Mouse (Mus musculus): Measurements from ENCODE around the gene Jdp2. TPM values are rescaled to one million over a fixed set of nuclear protein-coding genes. Genes with fewer than 3 reads are reported as not detected.

The Jdp2 gene
- polyA plus RNA-seq, 1 experiment from 2014 or later: 1.1 TPM

GRCm38 (mm10) chr12:85581261-85582066, 17.4 kb upstream of the Jdp2 start:
- no peaks in the 10 kb centered on the region for H3K27me3 ChIP-seq
- WGBS: 31% methylated on average over 15 of the region's 15 CpGs
- no peaks in the 10 kb centered on the region for H3K9me3 ChIP-seq (replicated peaks)
- peak; percentile 79 for ATAC-seq (ENCODE audit: low FRiP score)
- peak overlapping the region; percentile 41 for H3K4me2 ChIP-seq (replicated peaks)
- peaks cover 15% of the 10 kb centered on the region for H3K4me1 ChIP-seq
- H3K9ac ChIP-seq: peak overlapping the region; percentile 8; the same call in 1 of the 2 replicates
- H3K36me3 ChIP-seq: no peaks in the 10 kb centered on the region
- H3K4me3 ChIP-seq: peak overlapping the region; percentile 8; the same call in 1 of the 2 replicates
- H3K27ac ChIP-seq: peak overlapping the region; percentile 83

- peak overlapping the region; percentile 83 for H3K27ac ChIP-seq
- peak; percentile 24; the same call in 1 of the 2 replicates for ATAC-seq (ENCODE audit: low FRiP score)
- WGBS: 52% methylated on average over 5 of the region's 5 CpGs
Observed at GRCm38 (mm10) chr12:85582067-85582316, 16.8 kb upstream of the Jdp2 start.

GRCm38 (mm10) chr12:85585761-85586258, 13.0 kb upstream of the Jdp2 start:
- H3K9me3 ChIP-seq (replicated peaks): no peaks in the 10 kb centered on the region
- ATAC-seq (ENCODE audit: low FRiP score): no peak
- H3K27ac ChIP-seq: no peak overlapping the region
- peaks cover 15% of the 10 kb centered on the region for H3K4me1 ChIP-seq
- H3K4me3 ChIP-seq: no peak overlapping the region
- H3K9ac ChIP-seq: no peak overlapping the region
- H3K27me3 ChIP-seq: no peaks in the 10 kb centered on the region
- H3K4me2 ChIP-seq (replicated peaks): no peak overlapping the region
- 72% methylated on average over 11 of the region's 11 CpGs for WGBS
- H3K36me3 ChIP-seq: no peaks in the 10 kb centered on the region

More at GRCm38 (mm10) chr12:85582067-85582316, 16.8 kb upstream of the Jdp2 start:
- no peak overlapping the region for H3K9ac ChIP-seq
- H3K9me3 ChIP-seq (replicated peaks): no peaks in the 10 kb centered on the region
- H3K4me3 ChIP-seq: no peak overlapping the region
- no peaks in the 10 kb centered on the region for H3K27me3 ChIP-seq
- peak overlapping the region; percentile 41; the same call in 1 of the 2 replicates for H3K4me2 ChIP-seq (replicated peaks)
- no peaks in the 10 kb centered on the region for H3K36me3 ChIP-seq
- peaks cover 15% of the 10 kb centered on the region for H3K4me1 ChIP-seq

GRCm38 (mm10) chr12:85589870-85590382, 8.9 kb upstream of the Jdp2 start:
- no peak overlapping the region for H3K4me3 ChIP-seq
- WGBS: 68% methylated on average over 5 of the region's 5 CpGs
- H3K9me3 ChIP-seq (replicated peaks): no peaks in the 10 kb centered on the region
- no peaks in the 10 kb centered on the region for H3K4me1 ChIP-seq
- no peaks in the 10 kb centered on the region for H3K27me3 ChIP-seq
- H3K36me3 ChIP-seq: no peaks in the 10 kb centered on the region
- H3K4me2 ChIP-seq (replicated peaks): no peak overlapping the region
- ATAC-seq (ENCODE audit: low FRiP score): no peak
- H3K27ac ChIP-seq: no peak overlapping the region
- no peak overlapping the region for H3K9ac ChIP-seq

- ATAC-seq (ENCODE audit: low FRiP score): no peak
Observed at GRCm38 (mm10) chr12:85592943-85593342, 5.9 kb upstream of the Jdp2 start.

GRCm38 (mm10) chr12:85594390-85594789, 4.4 kb upstream of the Jdp2 start:
- Histone ChIP-seq H3K9me3 (replicated peaks) (no peaks in the 10 kb centered on the region), H3K9ac (no peak overlapping the region), H3K4me3 (no peak overlapping the region), H3K36me3 (no peaks in the 10 kb centered on the region), H3K27me3 (no peaks in the 10 kb centered on the region; the same call in 1 of the 2 replicates), H3K27ac (no peak overlapping the region), H3K4me2 (replicated peaks) (no peak overlapping the region), H3K4me1 (peaks cover 9% of the 10 kb centered on the region)
- no peak for ATAC-seq (ENCODE audit: low FRiP score)
- WGBS: 96% methylated on average over 2 of the region's 2 CpGs

More at GRCm38 (mm10) chr12:85592943-85593342, 5.9 kb upstream of the Jdp2 start:
- Histone ChIP-seq H3K4me1 (peaks cover 1% of the 10 kb centered on the region; the same call in 1 of the 2 replicates), H3K27ac (no peak overlapping the region), H3K27me3 (no peaks in the 10 kb centered on the region; the same call in 1 of the 2 replicates), H3K36me3 (no peaks in the 10 kb centered on the region), H3K9ac (no peak overlapping the region), H3K9me3 (replicated peaks) (no peaks in the 10 kb centered on the region), H3K4me3 (no peak overlapping the region), H3K4me2 (replicated peaks) (no peak overlapping the region)
- 82% methylated on average over 9 of the region's 9 CpGs for WGBS

- WGBS: 37% methylated on average over 11 of the region's 11 CpGs
- peak overlapping the region; percentile 67 for H3K4me3 ChIP-seq
- H3K27me3 ChIP-seq: peaks cover 16% of the 10 kb centered on the region
- peak overlapping the region; percentile 88 for H3K4me2 ChIP-seq (replicated peaks)
- no peaks in the 10 kb centered on the region for H3K9me3 ChIP-seq (replicated peaks)
- H3K27ac ChIP-seq: no peak overlapping the region
- no peaks in the 10 kb centered on the region for H3K36me3 ChIP-seq
- H3K9ac ChIP-seq: peak overlapping the region; percentile 89; the same call in 1 of the 2 replicates
- ATAC-seq (ENCODE audit: low FRiP score): no peak
- H3K4me1 ChIP-seq: peaks cover 35% of the 10 kb centered on the region
Observed at GRCm38 (mm10) chr12:85598053-85598452, 774 bp upstream of the Jdp2 start.

- peak; percentile 61 for ATAC-seq (ENCODE audit: low FRiP score)
- Histone ChIP-seq H3K27me3 (peaks cover 16% of the 10 kb centered on the region), H3K4me3 (peak overlapping the region; percentile 67), H3K9ac (peak overlapping the region; percentile 89), H3K4me1 (peaks cover 45% of the 10 kb centered on the region), H3K36me3 (no peaks in the 10 kb centered on the region), H3K4me2 (replicated peaks) (peak overlapping the region; percentile 88), H3K9me3 (replicated peaks) (no peaks in the 10 kb centered on the region), H3K27ac (peak overlapping the region; percentile 89)
- WGBS: under 1% methylated on average over 24 of the region's 49 CpGs
Observed at GRCm38 (mm10) chr12:85599478-85600152, 788 bp downstream of the Jdp2 start.

GRCm38 (mm10) chr12:85600637-85601036, 1.8 kb downstream of the Jdp2 start:
- no peaks in the 10 kb centered on the region for H3K9me3 ChIP-seq (replicated peaks)
- no peak overlapping the region for H3K27ac ChIP-seq
- 50% methylated on average over 7 of the region's 7 CpGs for WGBS
- H3K4me2 ChIP-seq (replicated peaks): peak overlapping the region; percentile 88
- no peaks in the 10 kb centered on the region for H3K36me3 ChIP-seq
- H3K27me3 ChIP-seq: peaks cover 16% of the 10 kb centered on the region
- H3K9ac ChIP-seq: peak overlapping the region; percentile 89; the same call in 1 of the 2 replicates
- H3K4me1 ChIP-seq: peaks cover 53% of the 10 kb centered on the region
- peak overlapping the region; percentile 67; the same call in 1 of the 2 replicates for H3K4me3 ChIP-seq
- ATAC-seq (ENCODE audit: low FRiP score): no peak

- Histone ChIP-seq H3K4me1 (peaks cover 53% of the 10 kb centered on the region), H3K4me3 (no peak overlapping the region), H3K9me3 (replicated peaks) (no peaks in the 10 kb centered on the region), H3K36me3 (no peaks in the 10 kb centered on the region), H3K27ac (no peak overlapping the region), H3K4me2 (replicated peaks) (no peak overlapping the region), H3K9ac (no peak overlapping the region), H3K27me3 (peaks cover 16% of the 10 kb centered on the region)
- WGBS: 84% methylated on average over 6 of the region's 6 CpGs
- no peak for ATAC-seq (ENCODE audit: low FRiP score)
Observed at GRCm38 (mm10) chr12:85601531-85601930, 2.7 kb downstream of the Jdp2 start.

GRCm38 (mm10) chr12:85602153-85602552, 3.3 kb downstream of the Jdp2 start:
- no peak overlapping the region for H3K27ac ChIP-seq
- no peak overlapping the region for H3K4me2 ChIP-seq (replicated peaks)
- H3K27me3 ChIP-seq: peaks cover 16% of the 10 kb centered on the region
- H3K9me3 ChIP-seq (replicated peaks): no peaks in the 10 kb centered on the region
- ATAC-seq (ENCODE audit: low FRiP score): no peak
- no peak overlapping the region for H3K9ac ChIP-seq
- no peaks in the 10 kb centered on the region for H3K36me3 ChIP-seq
- H3K4me3 ChIP-seq: no peak overlapping the region
- H3K4me1 ChIP-seq: peaks cover 53% of the 10 kb centered on the region
- 89% methylated on average over 2 of the region's 2 CpGs for WGBS

- no peak overlapping the region for H3K4me3 ChIP-seq
- H3K4me1 ChIP-seq: peaks cover 53% of the 10 kb centered on the region
- H3K9ac ChIP-seq: no peak overlapping the region
- H3K36me3 ChIP-seq: no peaks in the 10 kb centered on the region
- WGBS: 77% methylated on average over 12 of the region's 12 CpGs
- no peak for ATAC-seq (ENCODE audit: low FRiP score)
- H3K27ac ChIP-seq: no peak overlapping the region
- H3K9me3 ChIP-seq (replicated peaks): no peaks in the 10 kb centered on the region
- H3K27me3 ChIP-seq: peaks cover 16% of the 10 kb centered on the region
- H3K4me2 ChIP-seq (replicated peaks): no peak overlapping the region
Observed at GRCm38 (mm10) chr12:85602811-85603210, 4.0 kb downstream of the Jdp2 start.
